Mouse (Mus musculus): ENCODE data around the gene Gm6871. TPM values are rescaled to one million over a fixed set of nuclear protein-coding genes. Genes with fewer than 3 reads are reported as not detected.
"Not testable (repeated sequence)": the region's sequence is repeated elsewhere in the genome, so short reads cannot be mapped to it uniquely, and the experiment has no call there.

Gene Gm6871
- polyA plus RNA-seq, 1 experiment = 34.6 TPM

DNA sequence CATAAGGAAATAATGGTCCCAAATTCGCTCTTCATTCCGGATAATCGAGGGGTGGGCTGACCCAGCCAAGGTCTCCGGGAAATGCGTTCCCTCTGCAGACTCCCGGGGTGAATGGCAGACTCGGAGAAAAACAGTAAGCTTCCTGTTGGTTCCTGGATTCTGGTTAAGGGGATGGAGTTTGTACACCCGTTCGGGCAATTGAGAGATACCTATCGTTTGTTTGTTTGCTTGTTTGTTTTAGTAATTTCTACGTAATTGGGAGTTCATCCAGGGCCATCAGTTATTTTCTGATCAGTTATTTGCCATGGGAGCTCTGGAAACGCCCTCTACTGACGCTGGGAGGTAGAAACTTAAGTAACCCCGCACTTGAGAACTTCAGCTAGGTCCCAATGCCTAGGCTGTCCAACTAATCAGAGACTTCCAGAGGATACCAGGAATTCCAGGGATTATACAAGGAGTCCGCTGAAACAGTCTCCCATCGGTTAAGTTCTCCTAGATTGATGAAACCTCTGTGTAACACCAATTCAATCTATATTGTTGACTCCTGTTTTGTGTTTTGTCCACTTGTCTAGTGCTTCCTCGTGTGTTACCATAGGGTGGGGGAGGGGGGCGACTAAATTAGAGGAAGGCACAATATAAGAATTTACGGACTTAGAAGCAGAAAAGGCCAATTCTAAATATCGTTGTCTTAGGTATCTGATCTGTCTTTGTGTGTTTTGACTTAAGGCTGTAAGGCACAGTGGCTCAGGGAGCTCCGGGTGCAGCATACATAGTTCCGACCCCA lies 73.1 kb downstream of the Gm6871 start:
- Histone ChIP-seq H3K9ac (ENCODE audit: low read depth, poor library complexity, severe bottlenecking) (peak overlapping the region; percentile 74), H3K4me1 (ENCODE audit: control insufficient read depth, insufficient read depth, low read length) (peaks cover 2% of the 10 kb centered on the region), H3K9me3 (replicated peaks; ENCODE audit: control insufficient read depth, insufficient read depth, low read length, poor library complexity, severe bottlenecking) (no peaks in the 10 kb centered on the region), H3K36me3 (ENCODE audit: control insufficient read depth, insufficient read depth, low read length, poor library complexity, severe bottlenecking) (no peaks in the 10 kb centered on the region), H3K27me3 (ENCODE audit: control insufficient read depth, insufficient read depth, low read length, poor library complexity, severe bottlenecking) (no peaks in the 10 kb centered on the region), H3K4me3 (ENCODE audit: low read depth, low read length) (peak overlapping the region; percentile 99), H3K27ac (ENCODE audit: insufficient read depth, low read length) (peak overlapping the region; percentile 45; the same call in 1 of the 2 replicates)
- TF ChIP-seq CTCF (IDR thresholded peaks at IDR 0.05; ENCODE audit: low read depth, low read length) = peak; percentile 22
- TF ChIP-seq POLR2A (IDR thresholded peaks at IDR 0.05; ENCODE audit: insufficient read depth, low read length) = no peak
- TF ChIP-seq EP300 (IDR thresholded peaks at IDR 0.05; ENCODE audit: insufficient read depth, low read depth, low read length) = no peak

DNA sequence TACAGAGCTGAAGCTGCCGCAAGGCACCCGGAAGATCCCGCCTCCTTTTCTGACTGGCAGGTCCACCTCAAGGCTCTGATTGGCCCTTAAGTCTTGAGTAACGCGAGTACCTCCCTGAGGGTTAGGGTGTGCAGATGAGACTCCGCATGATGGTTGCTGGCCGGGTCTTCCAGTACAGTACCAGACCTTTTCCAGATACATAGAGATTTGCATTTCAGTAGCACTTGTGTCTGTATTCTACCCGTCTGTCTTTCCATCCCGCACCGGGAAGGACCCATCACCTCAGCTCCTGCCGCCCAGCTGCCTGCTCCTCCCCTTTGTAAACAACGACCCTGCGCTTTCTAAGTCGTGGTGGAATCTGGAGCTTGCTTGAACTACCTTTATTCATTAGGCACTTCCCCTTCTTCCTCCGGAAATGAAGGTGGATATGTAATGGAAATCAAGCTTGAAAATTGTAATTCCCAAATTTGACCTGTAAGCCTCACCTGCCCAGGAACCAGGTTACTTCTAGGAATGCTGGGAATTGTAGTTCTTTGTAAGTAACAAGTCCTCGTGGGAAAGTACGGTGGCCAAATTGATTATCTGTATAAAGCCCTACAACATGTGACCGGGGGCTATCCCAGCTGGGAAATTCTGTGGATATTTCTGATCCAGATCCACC lies 73.9 kb downstream of the Gm6871 start, which contains the start of the genes Gm20449 and AW146154:
Gene Gm20449, minus strand, starts transcription at position 29 of the 661 bp plus-strand sequence.
Gene AW146154, minus strand, starts transcription at position 502 of the 661 bp plus-strand sequence.
- Histone ChIP-seq H3K9me3 (replicated peaks; ENCODE audit: control insufficient read depth, insufficient read depth, low read length, poor library complexity, severe bottlenecking) (no peaks in the 10 kb centered on the region), H3K27me3 (ENCODE audit: control insufficient read depth, insufficient read depth, low read length, poor library complexity, severe bottlenecking) (no peaks in the 10 kb centered on the region), H3K4me3 (ENCODE audit: low read depth, low read length) (peak within 1 kb of the TSS; percentile 99), H3K4me1 (ENCODE audit: control insufficient read depth, insufficient read depth, low read length) (peaks cover 2% of the 10 kb centered on the region), H3K36me3 (ENCODE audit: control insufficient read depth, insufficient read depth, low read length, poor library complexity, severe bottlenecking) (no peaks in the 10 kb centered on the region), H3K9ac (ENCODE audit: low read depth, poor library complexity, severe bottlenecking) (peak within 1 kb of the TSS; percentile 74), H3K27ac (ENCODE audit: insufficient read depth, low read length) (peak within 1 kb of the TSS; percentile 82)
- TF ChIP-seq POLR2A (IDR thresholded peaks at IDR 0.05; ENCODE audit: insufficient read depth, low read length) (peak; percentile 78), EP300 (IDR thresholded peaks at IDR 0.05; ENCODE audit: insufficient read depth, low read depth, low read length) (0 out of 2 replicates have a peak, but pooled peaks have one; percentile 9), CTCF (IDR thresholded peaks at IDR 0.05; ENCODE audit: low read depth, low read length) (no peak)

DNA sequence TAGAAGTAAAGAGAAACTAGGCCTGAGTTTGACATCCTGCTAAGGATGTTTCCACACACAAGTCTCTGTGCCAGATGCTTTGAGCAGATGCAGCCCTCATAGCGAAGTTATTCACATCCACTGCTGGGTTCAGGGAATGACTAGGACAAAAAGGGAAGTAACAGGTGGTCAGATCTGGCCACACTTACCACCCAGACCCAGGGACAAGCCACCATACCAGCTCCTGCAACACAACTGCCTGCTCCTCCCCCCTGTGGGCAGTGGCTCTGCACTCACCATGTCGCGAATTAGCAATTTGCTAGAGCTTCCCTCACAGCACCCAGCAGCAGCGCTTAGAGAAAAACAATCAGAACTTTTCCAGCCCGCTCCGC lies 74.5 kb downstream of the Gm6871 start:
- Histone ChIP-seq H3K4me3 (ENCODE audit: low read depth, low read length) (peak overlapping the region; percentile 99), H3K9ac (ENCODE audit: low read depth, poor library complexity, severe bottlenecking) (peak overlapping the region; percentile 74), H3K27ac (ENCODE audit: insufficient read depth, low read length) (peak overlapping the region; percentile 72)
- not testable (repeated sequence) for H3K27me3 ChIP-seq (ENCODE audit: control insufficient read depth, insufficient read depth, low read length, poor library complexity, severe bottlenecking); H3K9me3 ChIP-seq (replicated peaks; ENCODE audit: control insufficient read depth, insufficient read depth, low read length, poor library complexity, severe bottlenecking); H3K36me3 ChIP-seq (ENCODE audit: control insufficient read depth, insufficient read depth, low read length, poor library complexity, severe bottlenecking); H3K4me1 ChIP-seq (ENCODE audit: control insufficient read depth, insufficient read depth, low read length)

DNA sequence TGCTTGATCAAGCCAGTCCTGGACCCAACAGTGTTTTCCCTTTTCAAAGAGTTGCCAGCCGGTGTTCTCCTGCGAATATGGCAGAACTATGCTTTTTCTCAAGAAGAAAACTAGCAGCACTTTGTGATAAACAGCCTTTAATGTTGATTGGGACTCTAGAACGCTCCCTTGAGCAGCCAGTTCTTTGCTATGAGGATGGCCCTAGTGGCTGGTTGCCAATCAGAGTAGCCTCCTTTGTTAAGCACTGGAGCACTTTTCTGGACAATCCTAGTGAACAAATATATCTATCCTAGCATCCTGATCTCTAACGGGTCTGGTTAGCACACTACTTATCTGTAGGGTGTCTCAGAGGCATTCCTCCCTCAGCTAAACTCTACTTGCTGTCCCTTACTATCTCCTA lies 75.0 kb downstream of the Gm6871 start:
- not testable (repeated sequence) for H3K4me1 ChIP-seq (ENCODE audit: control insufficient read depth, insufficient read depth, low read length); H3K27me3 ChIP-seq (ENCODE audit: control insufficient read depth, insufficient read depth, low read length, poor library complexity, severe bottlenecking); H3K9me3 ChIP-seq (replicated peaks; ENCODE audit: control insufficient read depth, insufficient read depth, low read length, poor library complexity, severe bottlenecking); H3K27ac ChIP-seq (ENCODE audit: insufficient read depth, low read length); H3K36me3 ChIP-seq (ENCODE audit: control insufficient read depth, insufficient read depth, low read length, poor library complexity, severe bottlenecking)
- Histone ChIP-seq H3K9ac (ENCODE audit: low read depth, poor library complexity, severe bottlenecking) (peak overlapping the region; percentile 74), H3K4me3 (ENCODE audit: low read depth, low read length) (peak overlapping the region; percentile 99; the same call in 1 of the 2 replicates)

DNA sequence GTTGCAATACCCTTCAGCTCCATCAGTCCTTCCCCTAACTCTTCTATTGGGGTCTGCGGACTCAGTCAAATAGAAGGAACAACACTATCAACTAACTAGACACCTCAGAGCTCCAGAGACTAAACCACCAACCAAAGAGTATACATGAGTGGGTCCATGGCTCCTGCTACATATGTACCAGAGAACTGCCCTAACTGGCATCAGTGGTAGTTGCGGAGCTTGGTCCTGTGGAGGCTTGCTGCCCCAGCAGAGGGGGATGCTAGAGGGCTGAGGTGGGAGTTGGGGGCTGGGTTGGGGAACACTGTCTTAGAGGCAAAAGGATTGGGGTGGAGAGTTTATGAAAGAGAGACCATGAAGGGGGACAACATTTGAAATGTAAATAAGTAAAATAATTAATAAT lies 75.6 kb downstream of the Gm6871 start:
- TF ChIP-seq CTCF (IDR thresholded peaks at IDR 0.05; ENCODE audit: low read depth, low read length) = no peak
- TF ChIP-seq POLR2A (IDR thresholded peaks at IDR 0.05; ENCODE audit: insufficient read depth, low read length) = no peak
- Histone ChIP-seq H3K27ac (ENCODE audit: insufficient read depth, low read length) (no peak overlapping the region), H3K4me1 (ENCODE audit: control insufficient read depth, insufficient read depth, low read length) (peaks cover 2% of the 10 kb centered on the region), H3K27me3 (ENCODE audit: control insufficient read depth, insufficient read depth, low read length, poor library complexity, severe bottlenecking) (no peaks in the 10 kb centered on the region), H3K36me3 (ENCODE audit: control insufficient read depth, insufficient read depth, low read length, poor library complexity, severe bottlenecking) (no peaks in the 10 kb centered on the region), H3K9me3 (replicated peaks; ENCODE audit: control insufficient read depth, insufficient read depth, low read length, poor library complexity, severe bottlenecking) (no peaks in the 10 kb centered on the region), H3K9ac (ENCODE audit: low read depth, poor library complexity, severe bottlenecking) (no peak overlapping the region), H3K4me3 (ENCODE audit: low read depth, low read length) (no peak overlapping the region)

Other genes with a start within 250 kb of the Gm6871 start
- 13.9 TPM in 2 replicates for gene AI987944, start 180.3 kb downstream of the Gm6871 start, polyA plus RNA-seq (2011; ENCODE audit: insufficient read depth, insufficient read length, low read depth, missing spikeins)
- gene Vmn2r57, start 125.0 kb downstream of the Gm6871 start, polyA plus RNA-seq (2011; ENCODE audit: insufficient read depth, insufficient read length, low read depth, missing spikeins) = 0.22 and 0.33 TPM in 2 replicates
- gene Gm20449, start 74.2 kb downstream of the Gm6871 start, polyA plus RNA-seq (2011; ENCODE audit: insufficient read depth, insufficient read length, low read depth, missing spikeins) = 0.19 TPM in 1 of 2 replicates, not detected in the other
- gene AW146154, start 73.8 kb downstream of the Gm6871 start, polyA plus RNA-seq (2011; ENCODE audit: insufficient read depth, insufficient read length, low read depth, missing spikeins) = 11.6 and 13.1 TPM in 2 replicates
- 50.4 and 62.1 TPM in 2 replicates for gene 2610021A01Rik, start 25.6 kb upstream of the Gm6871 start, polyA plus RNA-seq (2011; ENCODE audit: insufficient read depth, insufficient read length, low read depth, missing spikeins)
- 20.3 and 21.3 TPM in 2 replicates for gene Zfp788, start 59.5 kb upstream of the Gm6871 start, polyA plus RNA-seq (2011; ENCODE audit: insufficient read depth, insufficient read length, low read depth, missing spikeins)